Mouse (Mus musculus): ENCODE results near the gene Sgms1.

GRCm38 (mm10) chr19:32258146-32258545 is 131.4 kb downstream of the Sgms1 start:
- TF ChIP-seq CTCF (IDR thresholded peaks at IDR 0.05) (no peak), EP300 (IDR thresholded peaks at IDR 0.05; ENCODE audit: insufficient read depth, low read depth, low read length) (no peak)

All from heart, adult 2 months (tissue).